8 mouse cellular contexts compared by ENCODE assay signal in genomic region chr6:29473941-29474691, GRCm38 (mm10). TPM values are rescaled to one million over a fixed set of nuclear protein-coding genes. Genes with fewer than 3 reads are reported as not detected.
DNase-seq lines count a peak whose midpoint lies in the region; ATAC-seq and TF ChIP-seq lines count a peak whose summit lies in the region.

No protein-coding gene starts in this region.

- TF ChIP-seq POLR2A in thymus, adult 2 months (IDR thresholded peaks at IDR 0.05; ENCODE audit: control insufficient read depth, extremely low read depth, insufficient read depth, low read length, poor library complexity): no peak

- H3K4me3 ChIP-seq in hindbrain, embryonic 11.5 days (ENCODE audit: low read depth, low read length): peak overlapping the region; percentile 36
- peak overlapping the region; percentile 55 for H3K4me3 ChIP-seq in lung, embryonic 16.5 days (ENCODE audit: low read length)
- H3K4me3 ChIP-seq in thymus, adult 2 months (ENCODE audit: control insufficient read depth, insufficient read depth, low read length): peak overlapping the region; percentile 59

- 0 out of 2 replicates have a peak, but pooled peaks have one; percentile 32 for TF ChIP-seq CTCF in thymus, adult 2 months (IDR thresholded peaks at IDR 0.05; ENCODE audit: borderline replicate concordance, control insufficient read depth, extremely low read depth, insufficient read depth, low read length, poor library complexity)

- no peak overlapping the region for H3K27ac ChIP-seq in hindbrain, embryonic 11.5 days (ENCODE audit: low read depth, low read length)
- H3K27ac ChIP-seq in lung, embryonic 16.5 days (ENCODE audit: low read length): no peak overlapping the region
- no peak overlapping the region for H3K27ac ChIP-seq in thymus, adult 2 months (ENCODE audit: control insufficient read depth, insufficient read depth, low read length)

- peaks cover 3% of the 10 kb centered on the region; the same call in 1 of the 2 replicates for H3K27me3 ChIP-seq in hindbrain, embryonic 11.5 days (ENCODE audit: control insufficient read depth, insufficient read depth, low read length)
- H3K27me3 ChIP-seq in lung, embryonic 16.5 days (ENCODE audit: control insufficient read depth, insufficient read depth, low read depth, low read length): no peaks in the 10 kb centered on the region; the same call in 1 of the 2 replicates
- no peaks in the 10 kb centered on the region for H3K27me3 ChIP-seq in thymus, adult 2 months (ENCODE audit: control insufficient read depth, insufficient read depth, low read length)

- peak; percentile 93 for DNase-seq in MN1 (ENCODE audit: low spot score)
- peak; percentile 54 for DNase-seq in cerebellum, adult 9-10 months
- peak; percentile 63 to 82 for DNase-seq in frontal cortex, adult 2 months (ENCODE audit: extremely low spot score in 1 of 2, low spot score in 1 of 2)
- peak; percentile 82 for DNase-seq in hindbrain, embryonic 11.5 days (ENCODE audit: low spot score)
- peak; percentile 54 to 71 for DNase-seq in layer of hippocampus, postnatal 10 days (ENCODE audit: low spot score in 2 of 2)
- DNase-seq in ovary, adult 18-20 months (ENCODE audit: low spot score): peak; percentile 75
- DNase-seq in thymus, adult 2 months: peak; percentile 84

- peak overlapping the region; percentile 28; the same call in 1 of the 2 replicates for H3K9ac ChIP-seq in hindbrain, embryonic 11.5 days (ENCODE audit: low read depth, low read length)
- H3K9ac ChIP-seq in lung, embryonic 16.5 days (ENCODE audit: low read length): peak overlapping the region; percentile 65

- no peaks in the 10 kb centered on the region for H3K9me3 ChIP-seq in hindbrain, embryonic 11.5 days (ENCODE audit: control insufficient read depth, low read length)
- H3K9me3 ChIP-seq in lung, embryonic 16.5 days (ENCODE audit: control insufficient read depth, low read length): no peaks in the 10 kb centered on the region

- peak; percentile 92 for ATAC-seq in hindbrain, embryonic 11.5 days (ENCODE audit: low FRiP score)
- ATAC-seq in lung, embryonic 16.5 days (ENCODE audit: low read depth): peak; percentile 97

- WGBS in hindbrain, embryonic 11.5 days: 3% methylated on average over 33 of the region's 33 CpGs
- 3% methylated on average over 29 of the region's 33 CpGs for WGBS in lung, embryonic 16.5 days
- WGBS in thymus, adult 2 months: 8% methylated on average over 33 of the region's 33 CpGs

- peaks cover 2% of the 10 kb centered on the region; the same call in 1 of the 2 replicates for H3K4me1 ChIP-seq in hindbrain, embryonic 11.5 days (replicated peaks; ENCODE audit: control insufficient read depth, insufficient read depth, low read length)
- peaks cover 9% of the 10 kb centered on the region for H3K4me1 ChIP-seq in lung, embryonic 16.5 days (replicated peaks; ENCODE audit: control insufficient read depth, insufficient read depth, low read length)
- H3K4me1 ChIP-seq in thymus, adult 2 months (replicated peaks; ENCODE audit: control insufficient read depth, insufficient read depth, low read length): peaks cover 15% of the 10 kb centered on the region

- peak overlapping the region; percentile 60 for H3K4me2 ChIP-seq in hindbrain, embryonic 11.5 days (replicated peaks; ENCODE audit: low read depth, low read length)
- H3K4me2 ChIP-seq in lung, embryonic 16.5 days (ENCODE audit: low read depth, low read length): peak overlapping the region; percentile 77

- H3K36me3 ChIP-seq in hindbrain, embryonic 11.5 days (ENCODE audit: control insufficient read depth, insufficient read depth, low read length): no peaks in the 10 kb centered on the region
- H3K36me3 ChIP-seq in lung, embryonic 16.5 days (ENCODE audit: control insufficient read depth, insufficient read depth, low read length): peaks cover 11% of the 10 kb centered on the region
- no peaks in the 10 kb centered on the region; the same call in 1 of the 2 replicates for H3K36me3 ChIP-seq in thymus, adult 2 months (ENCODE audit: control insufficient read depth, insufficient read depth, low read length)

RNA-seq across cellular contexts. Expression of gene Atp6v1fnb, which starts 2.9 kb away (rescaled TPM):
- 0.29 TPM in 1 of 2 replicates, not detected in the other for polyA plus RNA-seq in frontal cortex, adult 2 months (2012; rRNA removed)
- polyA plus RNA-seq in hindbrain, embryonic 11.5 days (2014; fragmentation: Nextera tagmentation; extraction: Ambion mirVana): not detected in 2 replicates
- total RNA-seq in layer of hippocampus, postnatal 10 days (2021): not detected
- not detected in 2 replicates for polyA plus RNA-seq in lung, embryonic 16.5 days (2015; fragmentation: Nextera tagmentation; extraction: Ambion mirVana)
- polyA plus RNA-seq in thymus, adult 2 months (2012; rRNA removed): 0.22 and 0.34 TPM in 2 replicates

RNA-seq across cellular contexts. Expression of gene Atp6v1f, which starts 6.6 kb away (rescaled TPM):
- 394 and 433 TPM in 2 replicates for polyA plus RNA-seq in frontal cortex, adult 2 months (2012; rRNA removed)
- 209 and 215 TPM in 2 replicates for polyA plus RNA-seq in hindbrain, embryonic 11.5 days (2014; fragmentation: Nextera tagmentation; extraction: Ambion mirVana)
- total RNA-seq in layer of hippocampus, postnatal 10 days (2021): 100 to 1,000 TPM; 221 to 225 TPM
- 208 and 220 TPM in 2 replicates for polyA plus RNA-seq in lung, embryonic 16.5 days (2015; fragmentation: Nextera tagmentation; extraction: Ambion mirVana)
- polyA plus RNA-seq in thymus, adult 2 months (2012; rRNA removed): 294 and 381 TPM in 2 replicates

RNA-seq across cellular contexts. Expression of gene Kcp, which starts 33.6 kb away (rescaled TPM):
- 5.7 and 5.8 TPM in 2 replicates for polyA plus RNA-seq in frontal cortex, adult 2 months (2012; rRNA removed)
- polyA plus RNA-seq in hindbrain, embryonic 11.5 days (2014; fragmentation: Nextera tagmentation; extraction: Ambion mirVana): 11.3 and 12.9 TPM in 2 replicates
- total RNA-seq in layer of hippocampus, postnatal 10 days (2021): 10 to 100 TPM; 10.0 to 14.4 TPM
- 11.5 and 12.6 TPM in 2 replicates for polyA plus RNA-seq in lung, embryonic 16.5 days (2015; fragmentation: Nextera tagmentation; extraction: Ambion mirVana)
- 2.9 and 3.0 TPM in 2 replicates for polyA plus RNA-seq in thymus, adult 2 months (2012; rRNA removed)

RNA-seq across cellular contexts. Expression of gene Flnc, which starts 41.1 kb away (rescaled TPM):
- polyA plus RNA-seq in frontal cortex, adult 2 months (2012; rRNA removed): 0.44 and 0.66 TPM in 2 replicates
- polyA plus RNA-seq in hindbrain, embryonic 11.5 days (2014; fragmentation: Nextera tagmentation; extraction: Ambion mirVana): 2.5 and 2.9 TPM in 2 replicates
- 1 to 10 TPM; 4.0 to 4.4 TPM for total RNA-seq in layer of hippocampus, postnatal 10 days (2021)
- 5.7 and 5.8 TPM in 2 replicates for polyA plus RNA-seq in lung, embryonic 16.5 days (2015; fragmentation: Nextera tagmentation; extraction: Ambion mirVana)
- 0.78 and 2.5 TPM in 2 replicates for polyA plus RNA-seq in thymus, adult 2 months (2012; rRNA removed)

RNA-seq across cellular contexts. Expression of gene Irf5, which starts 52.3 kb away (rescaled TPM):
- 4.1 and 5.8 TPM in 2 replicates for polyA plus RNA-seq in frontal cortex, adult 2 months (2012; rRNA removed)
- polyA plus RNA-seq in hindbrain, embryonic 11.5 days (2014; fragmentation: Nextera tagmentation; extraction: Ambion mirVana): 2.5 and 2.7 TPM in 2 replicates
- total RNA-seq in layer of hippocampus, postnatal 10 days (2021): 1 to 10 TPM; 3.1 to 3.4 TPM
- polyA plus RNA-seq in lung, embryonic 16.5 days (2015; fragmentation: Nextera tagmentation; extraction: Ambion mirVana): 5.5 and 6.8 TPM in 2 replicates
- 37.3 and 46.4 TPM in 2 replicates for polyA plus RNA-seq in thymus, adult 2 months (2012; rRNA removed)
